Mouse (Mus musculus) urinary bladder, postnatal 14 days (tissue): Measurements from ENCODE around the gene Cpn1.
"Not testable (repeated sequence)": the region's sequence is repeated elsewhere in the genome, so short reads cannot be mapped to it uniquely, and the experiment has no call there.

ENCODE experiments used
- DNase-seq: peaks from one replicate; pipeline ENCODE4 v3.0.0; 2021; ENCODE audit warnings: low spot score

Cpn1 gene

GRCm38 (mm10) chr19:43981992-43982391 is 4.4 kb downstream of the Cpn1 start:
- DNase-seq, result no peak

GRCm38 (mm10) chr19:43980711-43981110 is 5.6 kb downstream of the Cpn1 start:
- no peak for DNase-seq

GRCm38 (mm10) chr19:43977799-43978198 is 8.6 kb downstream of the Cpn1 start:
- DNase-seq, result no peak

- no peak for DNase-seq
These were observed 9.7 kb downstream of the Cpn1 start for GRCm38 (mm10) chr19:43976661-43977060.

GRCm38 (mm10) chr19:43974221-43974620 is 12.1 kb downstream of the Cpn1 start:
- no peak for DNase-seq

GRCm38 (mm10) chr19:43973711-43974110 is 12.6 kb downstream of the Cpn1 start:
- no peak for DNase-seq

GRCm38 (mm10) chr19:43972129-43972528 is 14.2 kb downstream of the Cpn1 start:
- DNase-seq, result no peak

GRCm38 (mm10) chr19:43968436-43969026 is 17.8 kb downstream of the Cpn1 start:
- no peak for DNase-seq

- DNase-seq, result no peak
These were observed 19.9 kb downstream of the Cpn1 start for GRCm38 (mm10) chr19:43966481-43966880.

- no peak for DNase-seq
These were observed 20.8 kb downstream of the Cpn1 start for GRCm38 (mm10) chr19:43965496-43966085.

GRCm38 (mm10) chr19:43962795-43963194 is 23.6 kb downstream of the Cpn1 start:
- DNase-seq, result no peak

- DNase-seq, result no peak
These were observed 25.2 kb downstream of the Cpn1 start for GRCm38 (mm10) chr19:43961185-43961584.

- DNase-seq, result no peak
These were observed 26.3 kb downstream of the Cpn1 start for GRCm38 (mm10) chr19:43960014-43960413.

GRCm38 (mm10) chr19:43959162-43959561 is 27.2 kb downstream of the Cpn1 start:
- DNase-seq, result peak; percentile 81

- DNase-seq, result no peak
These were observed 28.5 kb downstream of the Cpn1 start for GRCm38 (mm10) chr19:43957881-43958280.

GRCm38 (mm10) chr19:43957402-43957801 is 29.0 kb downstream of the Cpn1 start:
- no peak for DNase-seq

GRCm38 (mm10) chr19:43955266-43955665 is 31.1 kb downstream of the Cpn1 start:
- DNase-seq, result no peak

GRCm38 (mm10) chr19:43954864-43955263 is 31.5 kb downstream of the Cpn1 start:
- no peak for DNase-seq

GRCm38 (mm10) chr19:43952936-43953335 is 33.4 kb downstream of the Cpn1 start:
- DNase-seq, result not testable (repeated sequence)

- DNase-seq, result no peak
These were observed 37.1 kb downstream of the Cpn1 start for GRCm38 (mm10) chr19:43949111-43949810.

GRCm38 (mm10) chr19:43944566-43944965 is 41.8 kb downstream of the Cpn1 start:
- no peak for DNase-seq

- DNase-seq, result no peak
These were observed 43.3 kb downstream of the Cpn1 start for GRCm38 (mm10) chr19:43943076-43943475.
